Mouse (Mus musculus): ENCODE measurements around the gene Hspa4l. TPM values are rescaled to one million over a fixed set of nuclear protein-coding genes. Genes with fewer than 3 reads are reported as not detected.

Gene Hspa4l
- 10 to 100 TPM; 25.5 to 31.6 TPM for polyA plus RNA-seq (2017; shearing (Covaris generic))

DNA sequence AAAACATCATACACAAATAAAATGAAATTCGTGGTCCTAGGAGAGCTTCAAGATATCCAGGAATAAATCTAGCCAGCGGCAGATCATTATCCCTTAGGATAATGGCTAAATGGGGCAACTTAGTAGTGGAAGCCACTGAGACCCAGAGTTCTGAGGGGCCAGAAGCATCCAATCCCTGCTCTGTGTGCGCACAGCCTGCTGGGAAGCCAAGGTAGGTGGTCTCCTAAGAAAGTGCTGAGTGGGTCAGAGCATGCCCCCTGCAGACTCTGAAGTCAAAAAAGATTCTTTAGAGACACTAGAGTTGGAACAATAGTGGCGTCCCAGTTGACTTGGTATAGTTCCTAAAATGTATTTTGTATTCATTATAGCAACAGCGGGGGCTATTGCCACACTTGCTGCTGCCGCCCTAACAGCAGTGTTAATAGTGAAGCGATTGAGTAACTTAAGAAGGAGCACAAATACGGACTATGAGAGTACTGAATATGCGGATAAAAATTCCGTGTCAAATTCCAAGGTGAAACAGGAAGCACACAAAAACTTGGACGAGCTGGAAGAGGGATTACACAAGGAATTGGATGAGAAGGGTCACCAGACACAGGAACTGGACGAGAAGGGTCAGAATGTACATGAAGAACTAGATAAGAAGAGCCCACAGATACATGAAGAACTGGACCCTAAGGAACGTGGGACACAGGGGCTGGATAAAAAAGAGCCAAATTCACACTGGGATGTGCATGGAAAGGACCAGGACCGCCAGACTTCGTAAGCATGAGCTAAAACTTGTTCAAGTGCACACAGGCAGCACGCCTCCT, at the start of gene Hspa4l:
Gene Hspa4l, plus strand, starts transcription at position 472 of the 812 bp plus-strand sequence.

GRCm38 (mm10) chr3:40708655-40709054, 35.6 kb upstream of the Hspa4l start, which contains the start of gene Slc25a31:
Slc25a31 (plus strand) TSS chr3:40708855.

DNA sequence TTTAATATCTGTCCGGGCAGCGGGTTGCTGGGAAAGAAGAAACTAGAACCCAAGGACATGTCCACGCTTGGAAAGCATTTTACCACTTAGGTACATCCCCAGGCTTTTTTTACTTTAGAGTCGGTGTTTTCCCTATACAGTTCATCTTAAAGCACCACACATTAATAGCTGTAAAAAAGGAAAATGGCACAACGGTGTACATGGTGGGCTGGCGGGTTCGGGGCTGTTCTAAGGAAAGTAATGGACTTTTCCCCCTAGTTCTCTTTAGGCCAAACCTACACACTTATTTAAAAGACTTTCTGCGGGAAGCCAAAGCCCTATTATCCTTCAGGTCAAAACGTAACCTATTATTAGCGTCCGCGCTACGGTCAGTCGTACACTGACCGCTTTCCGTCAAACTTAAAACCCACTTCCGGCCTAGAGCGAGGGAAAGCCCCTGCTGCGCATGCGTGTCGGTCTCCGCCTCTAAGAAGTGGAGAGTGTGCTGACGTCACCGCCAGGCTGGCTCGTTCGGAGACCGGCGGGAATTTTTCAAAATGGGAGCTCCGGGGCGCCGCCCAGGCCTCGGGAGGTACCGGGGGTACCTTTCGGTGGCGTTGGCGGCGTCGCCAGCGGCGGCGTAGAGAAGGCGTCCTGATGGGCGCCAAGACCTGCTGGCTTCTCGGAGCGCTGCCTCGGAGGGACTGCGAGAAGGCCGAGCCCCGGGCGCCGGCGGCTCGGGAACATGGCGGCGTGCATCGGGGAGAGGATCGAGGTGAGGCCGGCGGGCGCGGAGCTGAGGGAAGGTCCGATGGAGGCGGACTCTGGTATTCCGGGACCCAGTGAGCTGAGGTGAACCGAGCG, 55.5 kb downstream of the Hspa4l start, which contains the start of gene Plk4:
Gene Plk4, plus strand, starts transcription at position 490 of the 843 bp plus-strand sequence.

Other genes starting within 250 kb of the Hspa4l start
- 1 to 10 TPM in 1 of 2 experiments, under 1 TPM in 1; 0.28 to 1.1 TPM for gene Intu, start 213.2 kb upstream of the Hspa4l start, polyA plus RNA-seq (2017; shearing (Covaris generic))
- not detected for gene Slc25a31, start 35.6 kb upstream of the Hspa4l start, polyA plus RNA-seq (2017; shearing (Covaris generic))
- 10 to 100 TPM; 15.1 to 18.8 TPM for gene Plk4, start 55.5 kb downstream of the Hspa4l start, polyA plus RNA-seq (2017; shearing (Covaris generic))
- 10 to 100 TPM; 15.1 to 27.0 TPM for gene Mfsd8, start 102.4 kb downstream of the Hspa4l start, polyA plus RNA-seq (2017; shearing (Covaris generic))
- gene Abhd18, start 102.5 kb downstream of the Hspa4l start, polyA plus RNA-seq (2017; shearing (Covaris generic)): 10 to 100 TPM; 10.3 to 14.9 TPM
- gene 1700034I23Rik, start 158.0 kb downstream of the Hspa4l start, polyA plus RNA-seq (2017; shearing (Covaris generic)): under 1 TPM; 0.26 to 0.37 TPM
- 10 to 100 TPM; 26.7 to 43.6 TPM for gene Larp1b, start 205.3 kb downstream of the Hspa4l start, polyA plus RNA-seq (2017; shearing (Covaris generic))

Measured in inflammation-experienced regulatory T-cells (primary cell).